Mouse (Mus musculus) right cerebral cortex, postnatal 25 days (tissue): ENCODE results near the gene Cxcr5.

Experiments
- DNase-seq: peaks from one replicate; pipeline ENCODE4 v3.0.0; 2022

Gene Cxcr5

DNA sequence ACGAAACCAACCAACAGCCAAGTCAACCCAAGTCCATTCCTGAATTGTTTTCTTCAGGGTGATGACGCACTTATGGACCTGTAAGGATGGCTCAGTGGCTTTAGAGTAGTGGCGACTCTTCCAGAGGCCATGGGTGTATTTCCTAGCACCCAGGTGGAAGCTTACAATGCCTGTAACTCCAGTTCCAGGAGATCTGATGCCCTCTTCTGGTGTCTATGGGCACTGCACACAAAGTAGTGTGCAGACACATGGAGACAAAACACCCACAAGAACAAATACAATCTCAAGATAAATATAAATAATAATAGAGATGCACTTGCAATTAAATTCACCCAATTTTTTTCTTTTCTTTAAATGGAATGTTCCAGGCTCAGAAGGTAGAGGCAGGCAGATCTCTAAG lies 85.7 kb downstream of the Cxcr5 start:
- DNase-seq = no peak

DNA sequence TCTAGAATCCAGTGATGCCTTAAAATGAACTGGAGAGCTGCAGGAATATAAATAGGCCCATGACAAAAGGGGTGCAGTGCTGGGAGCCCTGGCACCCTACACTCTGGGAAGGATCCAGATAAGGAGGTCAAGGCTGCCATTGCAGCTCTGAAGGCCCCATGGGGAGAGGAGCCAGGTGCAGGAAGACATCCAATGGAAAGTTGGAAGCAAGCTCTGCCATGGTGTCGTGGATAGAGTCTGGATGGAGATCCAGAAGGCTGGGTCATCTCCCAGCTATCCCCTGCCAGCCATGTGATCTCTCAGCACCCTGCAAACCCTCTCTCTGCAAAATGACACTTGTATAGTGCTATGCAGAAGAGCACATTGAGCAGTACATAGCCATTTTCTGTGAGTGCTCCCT lies 87.3 kb downstream of the Cxcr5 start:
- DNase-seq = no peak

DNA sequence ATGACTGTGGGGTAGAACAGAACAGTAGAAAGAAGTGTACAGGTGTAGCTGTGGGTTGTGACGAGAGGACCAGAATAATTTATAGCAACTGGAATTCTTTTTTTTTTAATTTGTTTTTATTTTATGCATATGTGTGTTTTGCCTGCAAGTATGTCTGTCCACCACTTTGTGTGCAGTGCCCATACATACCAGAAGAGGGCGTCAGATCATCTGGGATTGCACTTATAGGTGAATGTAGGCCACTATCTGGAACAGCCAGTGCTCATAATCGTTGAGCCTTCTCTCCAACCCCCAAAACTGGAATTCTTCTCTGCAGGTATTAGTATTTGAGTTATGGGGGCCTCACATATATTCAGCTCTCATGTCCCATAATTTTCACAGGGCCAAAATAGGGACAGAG lies 88.5 kb downstream of the Cxcr5 start:
- DNase-seq = no peak

DNA sequence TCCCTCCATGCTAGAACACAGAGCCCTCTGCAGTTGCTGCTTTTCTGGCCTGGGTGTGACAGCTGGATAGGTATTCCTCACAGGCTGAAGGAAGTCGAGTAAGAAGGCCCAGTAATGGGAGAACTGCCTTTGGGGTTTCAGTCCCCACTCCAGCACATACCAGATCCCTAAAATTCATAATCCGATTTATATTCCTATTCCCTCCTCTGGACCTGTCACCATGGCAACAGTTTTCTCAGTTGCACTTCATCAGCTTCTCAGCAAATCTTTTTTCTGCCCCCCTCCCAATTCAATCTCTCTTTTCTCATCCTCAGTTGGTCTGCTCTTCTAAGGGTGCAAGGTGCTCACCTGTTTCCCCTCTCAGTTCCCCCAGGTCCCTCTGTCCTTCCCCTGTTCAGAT lies 92.9 kb downstream of the Cxcr5 start:
- no peak for DNase-seq

DNA sequence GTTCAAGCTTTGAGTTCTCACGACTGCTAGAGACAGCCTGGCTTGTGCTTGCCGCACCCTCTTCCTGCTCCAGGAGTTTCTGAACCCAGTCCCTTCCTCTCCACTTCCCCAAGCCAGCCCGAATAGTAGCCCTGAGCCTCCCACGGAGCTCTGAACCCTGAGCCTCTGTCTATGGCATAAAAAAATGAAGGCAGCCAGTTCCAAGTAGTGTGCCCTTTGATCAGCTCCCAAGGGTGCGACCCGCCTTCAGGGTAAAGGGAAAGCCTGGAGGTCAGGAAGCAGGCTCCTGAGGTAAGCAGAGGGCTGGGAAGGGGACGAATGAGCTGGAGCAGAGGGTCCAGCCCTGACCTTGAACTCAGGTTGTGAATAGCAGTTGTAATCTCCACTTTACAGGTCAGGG lies 93.5 kb downstream of the Cxcr5 start:
- DNase-seq = no peak

DNA sequence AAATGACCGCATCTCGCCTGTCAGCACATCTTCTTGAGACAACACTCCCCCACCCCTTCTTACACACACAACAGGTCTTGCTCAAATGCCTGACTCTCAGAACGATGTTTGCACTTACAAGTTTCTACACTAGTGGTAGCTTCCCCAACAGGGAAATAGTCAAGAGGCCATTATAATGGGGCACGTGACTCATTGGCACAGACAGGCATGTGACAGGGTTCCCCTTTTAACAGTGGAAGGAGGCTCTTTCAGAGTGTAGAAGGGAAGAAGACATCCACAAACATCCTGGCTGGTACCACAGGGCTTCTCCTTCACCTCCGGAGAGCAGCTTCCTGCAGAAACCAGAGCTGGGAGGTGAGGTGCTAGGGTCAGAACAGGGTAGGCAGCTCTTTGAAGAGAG lies 99.7 kb downstream of the Cxcr5 start:
- DNase-seq = no peak
